Mouse (Mus musculus) spleen, adult 2 months (tissue): Measurements from ENCODE around the gene Cend1. TPM values are rescaled to one million over a fixed set of nuclear protein-coding genes. Genes with fewer than 3 reads are reported as not detected.
A peak's percentile ranks its signal among the peaks of the same experiment; 100 is the strongest.

Experiments
- DNase-seq, 2 experiments: peaks; one replicate each; pipeline versions ENCODE4 v3.0.0 to v3.0.0-alpha.2; 2012 to 2021; ENCODE audit warnings: low spot score in 2 of 2, low read depth in 1 of 2
- H3K27ac ChIP-seq: fragments of 200-500 bp; 2 replicates; pipeline ENCODE4 v1.5.1; 2012; ENCODE audit warnings: low read length, inconsistent platforms; ENCODE audit not compliant: insufficient read depth
- H3K27me3 ChIP-seq: fragments of 200-500 bp; 2 replicates; pipeline ENCODE4 v1.6.1; 2012; ENCODE audit warnings: mild to moderate bottlenecking, moderate library complexity, low read length, inconsistent platforms; ENCODE audit not compliant: control insufficient read depth, insufficient read depth
- H3K36me3 ChIP-seq: fragments of 200-500 bp; 2 replicates; pipeline ENCODE4 v1.6.1; 2012; ENCODE audit warnings: mild to moderate bottlenecking, low read length, inconsistent platforms; ENCODE audit not compliant: control insufficient read depth, insufficient read depth
- H3K4me1 ChIP-seq: fragments of 200-500 bp; 2 replicates; pipeline ENCODE4 v1.6.1; 2011; ENCODE audit warnings: inconsistent platforms; ENCODE audit not compliant: control insufficient read depth, insufficient read depth, insufficient read length
- H3K4me3 ChIP-seq: fragments of 200-500 bp; 2 replicates; pipeline ENCODE4 v1.5.1; 2011; ENCODE audit warnings: mild to moderate bottlenecking, inconsistent platforms; ENCODE audit not compliant: insufficient read depth, insufficient read length; ENCODE audit errors: extremely low read depth
- CTCF ChIP-seq: fragments of 200-500 bp; IDR thresholded peaks from 2 replicates; pipeline ENCODE4 v1.5.1; 2011; ENCODE audit warnings: mild to moderate bottlenecking, inconsistent platforms; ENCODE audit not compliant: insufficient read depth, insufficient read length, insufficient replicate concordance; ENCODE audit errors: extremely low read depth
- POLR2A ChIP-seq: fragments of 200-500 bp; IDR thresholded peaks from 2 replicates; pipeline ENCODE4 v1.6.1; 2011; ENCODE audit warnings: low read depth, low read length, inconsistent platforms
- WGBS: fragments of 180-500 bp; shearing (Covaris S2); methylation state at CpG from one replicate; pipeline ENCODE4 v1.1.7; 2018; 5-methylcytosine and 5-hydroxymethylcytosine counted together
- polyA plus RNA-seq: library from polyadenylated mRNA; depleted of rRNA; stranded (reverse); fragments of >200 nt; gene quantifications from 2 replicates; pipeline ENCODE4 v1.2.3, GENCODE M21; 2012

Gene Cend1
- polyA plus RNA-seq, 1 experiment, result 0.11 TPM

GRCm38 (mm10) chr7:141475011-141475804 lies 45.9 kb upstream of the Cend1 start, which contains the start of the genes Polr2l and Tspan4:
Gene Polr2l, minus strand, starts transcription at chr7:141475132.
Gene Tspan4, plus strand, starts transcription at chr7:141475240.
- peak; percentile 64 for TF ChIP-seq POLR2A
- no peak for TF ChIP-seq CTCF
- peak; percentile 75 to 79 for DNase-seq
- peak within 1 kb of the TSS; percentile 74 for H3K4me3 ChIP-seq
- H3K36me3 ChIP-seq, result peaks cover 11% of the 10 kb centered on the region
- H3K27me3 ChIP-seq, result peaks cover 7% of the 10 kb centered on the region; the same call in 1 of the 2 replicates
- H3K4me1 ChIP-seq, result peaks cover 12% of the 10 kb centered on the region
- peak within 1 kb of the TSS; percentile 91 for H3K27ac ChIP-seq
- WGBS, result under 1% methylated on average over 87 of the region's 87 CpGs

GRCm38 (mm10) chr7:141474160-141474559 lies 44.9 kb upstream of the Cend1 start:
- WGBS, result 8% methylated on average over 5 of the region's 5 CpGs
- Histone ChIP-seq H3K36me3 (peaks cover 12% of the 10 kb centered on the region), H3K4me1 (peaks cover 15% of the 10 kb centered on the region), H3K27ac (no peak overlapping the region), H3K4me3 (peak overlapping the region; percentile 74), H3K27me3 (peaks cover 7% of the 10 kb centered on the region; the same call in 1 of the 2 replicates)
- no peak for DNase-seq
- TF ChIP-seq CTCF (no peak), POLR2A (no peak)

GRCm38 (mm10) chr7:141472763-141473162 lies 43.5 kb upstream of the Cend1 start:
- H3K27ac ChIP-seq, result no peak overlapping the region
- peaks cover 12% of the 10 kb centered on the region for H3K36me3 ChIP-seq
- TF ChIP-seq CTCF, result no peak
- no peak for TF ChIP-seq POLR2A
- H3K27me3 ChIP-seq, result peaks cover 7% of the 10 kb centered on the region; the same call in 1 of the 2 replicates
- DNase-seq, result no peak
- H3K4me3 ChIP-seq, result no peak overlapping the region
- 89% methylated on average over 6 of the region's 6 CpGs for WGBS
- peaks cover 24% of the 10 kb centered on the region for H3K4me1 ChIP-seq

- DNase-seq, result no peak
- Histone ChIP-seq H3K4me1 (peaks cover 24% of the 10 kb centered on the region), H3K27me3 (peaks cover 7% of the 10 kb centered on the region; the same call in 1 of the 2 replicates), H3K36me3 (peaks cover 12% of the 10 kb centered on the region), H3K4me3 (no peak overlapping the region), H3K27ac (no peak overlapping the region)
- TF ChIP-seq POLR2A (no peak), CTCF (no peak)
- WGBS, result 89% methylated on average over 6 of the region's 6 CpGs
Measured at GRCm38 (mm10) chr7:141472226-141472625, 42.9 kb upstream of the Cend1 start.

GRCm38 (mm10) chr7:141471236-141471635 lies 41.9 kb upstream of the Cend1 start:
- H3K36me3 ChIP-seq, result peaks cover 12% of the 10 kb centered on the region
- peaks cover 24% of the 10 kb centered on the region for H3K4me1 ChIP-seq
- TF ChIP-seq POLR2A (no peak), CTCF (no peak)
- 95% methylated on average over 1 of the region's 1 CpGs for WGBS
- H3K4me3 ChIP-seq, result no peak overlapping the region
- no peak overlapping the region for H3K27ac ChIP-seq
- peaks cover 7% of the 10 kb centered on the region; the same call in 1 of the 2 replicates for H3K27me3 ChIP-seq
- no peak for DNase-seq

GRCm38 (mm10) chr7:141470637-141470944 lies 41.3 kb upstream of the Cend1 start:
- TF ChIP-seq CTCF (no peak), POLR2A (no peak)
- H3K36me3 ChIP-seq, result peaks cover 12% of the 10 kb centered on the region
- H3K27ac ChIP-seq, result no peak overlapping the region
- H3K4me3 ChIP-seq, result no peak overlapping the region
- DNase-seq, result no peak
- peaks cover 21% of the 10 kb centered on the region for H3K4me1 ChIP-seq
- WGBS, result 94% methylated on average over 10 of the region's 10 CpGs
- peaks cover 3% of the 10 kb centered on the region; the same call in 1 of the 2 replicates for H3K27me3 ChIP-seq
